Mouse (Mus musculus): ENCODE measurements at regions not wholly inside any gene's neighbourhood (a gene's known extent, or its start where the extent isn't known, plus 50 kb on each side); places are given as distances from the start of the nearest gene placed in this dataset.

DNA sequence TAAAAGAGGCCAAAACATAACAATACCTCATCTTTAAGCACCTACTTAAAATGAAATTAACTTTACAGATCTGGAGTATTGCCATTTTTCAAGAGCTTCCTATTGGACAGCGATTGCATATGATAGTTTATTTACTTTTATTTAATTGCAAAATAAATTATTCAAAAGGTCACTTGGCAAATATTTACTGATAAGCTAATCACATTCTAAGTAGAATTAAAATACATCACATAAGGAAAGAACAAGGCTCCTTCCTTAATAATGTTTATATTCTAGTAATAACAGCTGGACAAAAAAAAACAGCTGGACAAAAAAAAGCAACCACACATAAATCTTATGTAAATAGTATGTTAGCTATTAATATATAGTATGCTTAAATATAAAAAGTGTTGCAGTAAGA is 668.1 kb downstream of the 1700064H15Rik start:
- TF ChIP-seq GATA1 (IDR thresholded peaks at IDR 0.05; ENCODE audit: borderline replicate concordance, low read length), result no peak
- no peak for TF ChIP-seq FLI1 (IDR thresholded peaks at IDR 0.05; ENCODE audit: low read length)
